Mouse (Mus musculus): ENCODE measurements around the gene Auts2. TPM values are rescaled to one million over a fixed set of nuclear protein-coding genes. Genes with fewer than 3 reads are reported as not detected.

The Auts2 gene
- total and polyA plus RNA-seq, 3 experiments: not detected

DNA sequence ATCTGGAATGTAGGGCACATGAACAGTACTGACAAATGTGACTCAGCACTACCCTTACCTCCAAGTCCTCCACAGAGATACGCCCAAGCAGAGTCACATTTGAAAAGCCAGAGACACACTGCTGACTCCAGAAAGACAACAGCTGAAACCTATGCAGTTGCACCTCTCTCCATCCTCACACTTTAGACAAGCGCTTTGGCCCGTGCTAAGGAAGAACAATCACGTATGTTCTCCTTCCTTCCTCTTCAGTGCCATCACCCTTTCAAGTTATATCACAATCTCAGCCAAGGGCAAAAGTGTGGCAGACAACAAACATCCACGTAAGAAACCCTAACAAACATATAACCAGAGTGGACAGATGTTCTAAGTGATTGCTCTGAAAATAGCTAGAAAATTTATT, 374.9 kb downstream of the Auts2 start:
- Histone ChIP-seq H3K4me1 (ENCODE audit: control insufficient read depth in 1 of 2, insufficient read depth in 2 of 2) (no peaks in the 10 kb centered on the region), H3K9ac (ENCODE audit: insufficient read depth, low read depth) (no peak overlapping the region), H3K79me2 (replicated peaks; ENCODE audit: control insufficient read depth, extremely low read depth, insufficient read depth, poor library complexity, severe bottlenecking) (no peaks in the 10 kb centered on the region), H3K27me3 (replicated peaks) (no peaks in the 10 kb centered on the region), H3K9me3 (replicated peaks; ENCODE audit: low read length) (peaks cover 76% of the 10 kb centered on the region), H3K27ac (ENCODE audit: insufficient read depth, low read depth) (no peak overlapping the region), H3K36me3 (replicated peaks in 1 of 2; ENCODE audit: control insufficient read depth in 1 of 2, insufficient read depth in 1 of 2, low read length in 1 of 2) (no peaks in the 10 kb centered on the region), H3K4me2 (ENCODE audit: insufficient read depth, low read depth, poor library complexity, severe bottlenecking) (no peak overlapping the region), H3K4me3 (replicated peaks in 1 of 3; ENCODE audit: low read depth in 2 of 3, low read length in 2 of 3, poor library complexity in 1 of 3) (no peak overlapping the region)
- dilution Hi-C loops (cut with MboI; ENCODE audit: extremely low pct_ligation_motif_present, extremely low pct_unique_long_range_greater_than_20kb, low sequenced_read_pairs): no loop called here
- TF ChIP-seq RAD21 (IDR thresholded peaks at IDR 0.05; ENCODE audit: low read depth, low read length) (no peak), POLR2AphosphoS2 (IDR thresholded peaks at IDR 0.05; ENCODE audit: low read depth, low read length) (no peak)
- in situ Hi-C loops (cut with MboI; ENCODE audit: low pct_ligation_motif_present, low pct_unique_long_range_greater_than_20kb, low sequenced_read_pairs): no loop called here
- no peak for DNase-seq (ENCODE audit: extremely low read depth)

DNA sequence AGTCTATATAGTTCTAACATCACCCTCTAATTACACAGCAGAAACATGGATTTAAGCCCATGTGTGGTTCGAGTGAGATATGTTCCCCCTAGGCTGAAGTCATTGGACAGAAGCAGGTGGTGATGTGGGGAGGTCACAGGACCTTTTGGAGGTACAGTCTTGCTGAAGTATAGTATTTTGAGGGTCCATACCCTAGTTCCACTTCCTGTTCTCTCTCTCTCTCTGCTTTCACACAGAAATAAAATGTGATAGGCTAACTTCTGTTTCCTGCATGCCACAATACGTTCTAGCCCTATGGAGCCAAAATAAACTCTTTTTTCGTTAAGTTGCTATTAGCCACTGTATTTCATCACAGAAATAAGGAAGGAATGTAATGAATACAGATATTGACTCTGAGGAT, 376.6 kb downstream of the Auts2 start:
- Histone ChIP-seq H3K9ac (ENCODE audit: insufficient read depth, low read depth) (no peak overlapping the region), H3K79me2 (replicated peaks; ENCODE audit: control insufficient read depth, extremely low read depth, insufficient read depth, poor library complexity, severe bottlenecking) (no peaks in the 10 kb centered on the region), H3K4me3 (replicated peaks in 1 of 3; ENCODE audit: low read depth in 2 of 3, low read length in 2 of 3, poor library complexity in 1 of 3) (no peak overlapping the region), H3K4me2 (ENCODE audit: insufficient read depth, low read depth, poor library complexity, severe bottlenecking) (no peak overlapping the region), H3K27me3 (replicated peaks) (no peaks in the 10 kb centered on the region), H3K27ac (ENCODE audit: insufficient read depth, low read depth) (no peak overlapping the region), H3K9me3 (replicated peaks; ENCODE audit: low read length) (peaks cover 78% of the 10 kb centered on the region), H3K4me1 (ENCODE audit: control insufficient read depth in 1 of 2, insufficient read depth in 2 of 2) (no peaks in the 10 kb centered on the region), H3K36me3 (replicated peaks in 1 of 2; ENCODE audit: control insufficient read depth in 1 of 2, insufficient read depth in 1 of 2, low read length in 1 of 2) (no peaks in the 10 kb centered on the region)
- in situ Hi-C loops (cut with MboI; ENCODE audit: low pct_ligation_motif_present, low pct_unique_long_range_greater_than_20kb, low sequenced_read_pairs): no loop called here
- dilution Hi-C loops (cut with MboI; ENCODE audit: extremely low pct_ligation_motif_present, extremely low pct_unique_long_range_greater_than_20kb, low sequenced_read_pairs): no loop called here
- TF ChIP-seq ZNF384 (IDR thresholded peaks at IDR 0.05; ENCODE audit: low read depth, low read length) (no peak), ZKSCAN1 (IDR thresholded peaks at IDR 0.05; ENCODE audit: borderline replicate concordance, low read depth, low read length) (no peak), PAX5 (IDR thresholded peaks at IDR 0.05; ENCODE audit: low read length) (no peak), CTCF (conservative IDR thresholded peaks at IDR 0.05 in 1 of 2, IDR thresholded peaks at IDR 0.05 in 1 of 2; ENCODE audit: low read depth in 2 of 2, low read length in 2 of 2) (no peak), MYC (IDR thresholded peaks at IDR 0.05; ENCODE audit: low read depth, low read length) (no peak), USF2 (conservative IDR thresholded peaks at IDR 0.05; ENCODE audit: low read depth, low read length) (no peak), POLR2A (IDR thresholded peaks at IDR 0.05; ENCODE audit: low read depth, low read length) (no peak), MXI1 (IDR thresholded peaks at IDR 0.05; ENCODE audit: low read depth, low read length) (no peak), ZC3H11A (IDR thresholded peaks at IDR 0.05; ENCODE audit: low read depth, low read length) (no peak), NELFE (IDR thresholded peaks at IDR 0.05; ENCODE audit: low read depth, low read length) (no peak), TBP (conservative IDR thresholded peaks at IDR 0.05; ENCODE audit: low read depth, low read length) (no peak), ETS1 (conservative IDR thresholded peaks at IDR 0.05; ENCODE audit: low read depth, low read length) (no peak), MEF2A (IDR thresholded peaks at IDR 0.05; ENCODE audit: borderline replicate concordance, low read depth, low read length) (no peak), BHLHE40 (IDR thresholded peaks at IDR 0.05; ENCODE audit: low read depth, low read length) (no peak), CHD2 (IDR thresholded peaks at IDR 0.05; ENCODE audit: low read length) (no peak), MAZ (IDR thresholded peaks at IDR 0.05; ENCODE audit: low read depth, low read length) (no peak)
- no peak for DNase-seq (ENCODE audit: extremely low read depth)

Measured in CH12.LX (cell line).